Mouse (Mus musculus) lung, postnatal 0 days (tissue): ENCODE measurements at regions not wholly inside any gene's neighbourhood (a gene's known extent, or its start where the extent isn't known, plus 50 kb on each side); places are given as distances from the start of the nearest gene placed in this dataset.

Experiments
- ATAC-seq: fragments of 200-750 bp; cut with Nextera tagmentation; 2 replicates; pipeline ENCODE4 v1.8.0; 2017; ENCODE audit warnings: moderate library complexity
- DNase-seq: peaks from one replicate; pipeline ENCODE4 v3.0.0-alpha.2; 2016; ENCODE audit warnings: low spot score
- H3K27ac ChIP-seq: fragments of 300-500 bp; sonication (generic); 2 replicates; pipeline ENCODE4 v1.5.1; 2014; ENCODE audit warnings: antibody characterized with exemption, mild to moderate bottlenecking, low read length, mixed read lengths
- H3K27me3 ChIP-seq: fragments of 300-500 bp; sonication (generic); replicated peaks from 2 replicates; pipeline ENCODE4 v1.6.1; 2014; ENCODE audit warnings: low read length, mixed read lengths; ENCODE audit not compliant: insufficient read depth
- H3K36me3 ChIP-seq: fragments of 300-500 bp; sonication (generic); 2 replicates; pipeline ENCODE4 v1.6.1; 2014; ENCODE audit warnings: low read length, mixed read lengths; ENCODE audit not compliant: insufficient read depth
- H3K4me1 ChIP-seq: fragments of 300-500 bp; sonication (generic); 2 replicates; pipeline ENCODE4 v1.6.1; 2014; ENCODE audit warnings: antibody characterized with exemption, low read depth, low read length, mixed read lengths; ENCODE audit not compliant: insufficient read depth
- H3K4me2 ChIP-seq: fragments of 300-500 bp; sonication (generic); replicated peaks from 2 replicates; pipeline ENCODE4 v1.6.1; 2014; ENCODE audit warnings: low read depth, mild to moderate bottlenecking, low read length, moderate library complexity, mixed read lengths
- H3K4me3 ChIP-seq: fragments of 300-500 bp; sonication (generic); 2 replicates; pipeline ENCODE4 v1.5.1; 2014; ENCODE audit warnings: low read depth, low read length
- H3K9ac ChIP-seq: fragments of 300-500 bp; sonication (generic); replicated peaks from 2 replicates; pipeline ENCODE4 v1.6.1; 2014; ENCODE audit warnings: low read depth, mild to moderate bottlenecking
- H3K9me3 ChIP-seq: fragments of 300-500 bp; sonication (generic); 2 replicates; pipeline ENCODE4 v1.6.1; 2016; ENCODE audit warnings: low read length, mixed read lengths
- CTCF ChIP-seq: IDR thresholded peaks from 2 replicates; pipeline ENCODE4 v1.5.1; 2016; ENCODE audit warnings: antibody characterized with exemption, mild to moderate bottlenecking
- EP300 ChIP-seq: IDR thresholded peaks from 2 replicates; pipeline ENCODE4 v1.6.1; 2016; ENCODE audit warnings: antibody characterized with exemption, mild to moderate bottlenecking, control low read depth
- WGBS: fragments of 180-500 bp; shearing (Covaris S2); extraction: QIAGEN DNeasy Blood & Tissue Kit; methylation state at CpG from one replicate; pipeline ENCODE4 v1.1.7; 2014; 5-methylcytosine and 5-hydroxymethylcytosine counted together

GRCm38 (mm10) chr1:176366900-176367299, 91.8 kb upstream of the Pld5 start:
- Histone ChIP-seq H3K4me1 (no peaks in the 10 kb centered on the region), H3K9ac (no peak overlapping the region), H3K27me3 (no peaks in the 10 kb centered on the region), H3K4me3 (no peak overlapping the region), H3K4me2 (no peak overlapping the region), H3K27ac (no peak overlapping the region), H3K36me3 (no peaks in the 10 kb centered on the region), H3K9me3 (no peaks in the 10 kb centered on the region)
- DNase-seq, result no peak
- no peak for ATAC-seq
- TF ChIP-seq CTCF (no peak), EP300 (no peak)
- WGBS, result 80% methylated on average over 3 of the region's 3 CpGs

GRCm38 (mm10) chr1:176360957-176361356, 85.8 kb upstream of the Pld5 start:
- Histone ChIP-seq H3K9ac (no peak overlapping the region), H3K4me3 (no peak overlapping the region), H3K4me1 (no peaks in the 10 kb centered on the region), H3K9me3 (no peaks in the 10 kb centered on the region), H3K27ac (no peak overlapping the region), H3K27me3 (no peaks in the 10 kb centered on the region), H3K36me3 (no peaks in the 10 kb centered on the region), H3K4me2 (no peak overlapping the region)
- no peak for ATAC-seq
- no peak for DNase-seq
- TF ChIP-seq CTCF (no peak), EP300 (no peak)
- WGBS, result 83% methylated on average over 3 of the region's 3 CpGs

- no peak for TF ChIP-seq EP300
- no peak for TF ChIP-seq CTCF
- 92% methylated on average over 12 of the region's 12 CpGs for WGBS
- Histone ChIP-seq H3K27me3 (no peaks in the 10 kb centered on the region), H3K9ac (no peak overlapping the region), H3K36me3 (no peaks in the 10 kb centered on the region), H3K4me2 (no peak overlapping the region), H3K9me3 (no peaks in the 10 kb centered on the region), H3K4me3 (no peak overlapping the region), H3K4me1 (no peaks in the 10 kb centered on the region), H3K27ac (no peak overlapping the region)
- ATAC-seq (no peak), DNase-seq (no peak)
Observed at GRCm38 (mm10) chr1:176359992-176360724, 85.0 kb upstream of the Pld5 start.

GRCm38 (mm10) chr1:176355342-176355741, 80.2 kb upstream of the Pld5 start:
- Histone ChIP-seq H3K4me3 (no peak overlapping the region), H3K27ac (no peak overlapping the region), H3K4me1 (no peaks in the 10 kb centered on the region), H3K4me2 (no peak overlapping the region), H3K27me3 (no peaks in the 10 kb centered on the region), H3K36me3 (no peaks in the 10 kb centered on the region), H3K9me3 (no peaks in the 10 kb centered on the region), H3K9ac (no peak overlapping the region)
- TF ChIP-seq CTCF (no peak), EP300 (no peak)
- 56% methylated on average over 12 of the region's 12 CpGs for WGBS
- DNase-seq (no peak), ATAC-seq (no peak)

GRCm38 (mm10) chr1:176354898-176355297, 79.8 kb upstream of the Pld5 start:
- Histone ChIP-seq H3K36me3 (no peaks in the 10 kb centered on the region), H3K9ac (no peak overlapping the region), H3K4me2 (no peak overlapping the region), H3K9me3 (no peaks in the 10 kb centered on the region), H3K27ac (no peak overlapping the region), H3K27me3 (no peaks in the 10 kb centered on the region), H3K4me3 (no peak overlapping the region), H3K4me1 (no peaks in the 10 kb centered on the region)
- ATAC-seq (no peak), DNase-seq (no peak)
- WGBS, result 52% methylated on average over 1 of the region's 1 CpGs
- TF ChIP-seq EP300 (no peak), CTCF (no peak)

- no peaks in the 10 kb centered on the region for H3K27me3 ChIP-seq
- no peak overlapping the region for H3K27ac ChIP-seq
- H3K36me3 ChIP-seq, result no peaks in the 10 kb centered on the region
- H3K4me2 ChIP-seq, result no peak overlapping the region
- WGBS, result 53% methylated on average over 3 of the region's 3 CpGs
- no peak overlapping the region for H3K4me3 ChIP-seq
- H3K9ac ChIP-seq, result no peak overlapping the region
- no peak for DNase-seq
- TF ChIP-seq CTCF, result no peak
- no peak for TF ChIP-seq EP300
- H3K4me1 ChIP-seq, result no peaks in the 10 kb centered on the region
- ATAC-seq, result no peak
- no peaks in the 10 kb centered on the region for H3K9me3 ChIP-seq
Observed at GRCm38 (mm10) chr1:176352706-176353105, 77.6 kb upstream of the Pld5 start.
